In the genomic region with DNA sequence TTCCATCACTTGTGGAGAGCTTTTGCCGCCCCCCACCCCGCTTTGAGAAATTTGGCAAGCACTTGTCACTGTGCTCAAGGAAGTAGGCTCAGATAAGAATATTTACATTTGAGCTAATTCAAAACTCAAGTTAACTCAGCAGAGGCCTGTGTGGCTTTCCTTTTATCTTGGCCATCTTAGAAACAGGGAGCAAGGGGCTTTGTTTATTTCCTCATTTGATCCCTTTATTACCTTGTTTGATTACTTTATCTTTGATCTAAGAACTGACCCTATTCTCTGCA, we compare ENCODE assay signal across 30 mouse cellular contexts. TPM values are rescaled to one million over a fixed set of nuclear protein-coding genes. Genes with fewer than 3 reads are reported as not detected.
A peak's percentile ranks its signal among the peaks of the same experiment; 100 is the strongest.
DNase-seq lines count a peak whose midpoint lies in the region; ATAC-seq and TF ChIP-seq lines count a peak whose summit lies in the region.
"Had no signal": no experiment of that assay in that cellular context is flagged by ENCODE, and none has a peak within 500 bp of the region (broad histone marks: within the 10 kb centered on the region; RNA-seq: fewer than 3 reads in every experiment).

No protein-coding gene starts in this region.

- H3K4me2 ChIP-seq in lung, postnatal 0 days (replicated peaks; ENCODE audit: low read depth, low read length), result no peak overlapping the region
- H3K4me2 ChIP-seq: embryonic facial prominence, embryonic 13.5 days; forebrain, embryonic 12.5 days; forebrain, embryonic 15.5 days; heart, embryonic 12.5 days; heart, embryonic 15.5 days; hindbrain, embryonic 13.5 days had no signal

- TF ChIP-seq EP300 in lung, postnatal 0 days (IDR thresholded peaks at IDR 0.05), result 0 out of 2 replicates have a peak, but pooled peaks have one; percentile 22

- H3K27ac ChIP-seq in lung, postnatal 0 days (ENCODE audit: low read length), result no peak overlapping the region
- peak overlapping the region; percentile 61; the same call in 1 of the 2 replicates for H3K27ac ChIP-seq in bone marrow, adult 2 months (ENCODE audit: control insufficient read depth, insufficient read depth, low read depth, low read length, poor library complexity)
- H3K27ac ChIP-seq in small intestine, adult 2 months (ENCODE audit: insufficient read depth, low read depth, low read length), result 0 out of 2 replicates have a peak overlapping the region, but pooled peaks have one; percentile 9
- H3K27ac ChIP-seq: embryonic facial prominence, embryonic 10.5 days; embryonic facial prominence, embryonic 13.5 days; forebrain, embryonic 12.5 days; forebrain, embryonic 15.5 days; heart, embryonic 15.5 days; hindbrain, embryonic 10.5 days; hindbrain, embryonic 13.5 days had no signal

- no peak for TF ChIP-seq POLR2A in lung, adult 2 months (IDR thresholded peaks at IDR 0.05; ENCODE audit: borderline replicate concordance, extremely low read depth, low read depth, low read length)
- TF ChIP-seq POLR2A in bone marrow, adult 2 months (IDR thresholded peaks at IDR 0.05; ENCODE audit: borderline replicate concordance, control insufficient read depth, low read depth, low read length), result no peak
- TF ChIP-seq POLR2A in small intestine, adult 2 months (IDR thresholded peaks at IDR 0.05; ENCODE audit: low read depth, low read length), result no peak

- no peaks in the 10 kb centered on the region for H3K36me3 ChIP-seq in lung, postnatal 0 days (ENCODE audit: insufficient read depth, low read length)
- no peaks in the 10 kb centered on the region for H3K36me3 ChIP-seq in small intestine, adult 2 months (ENCODE audit: control insufficient read depth, insufficient read depth, low read length)
- H3K36me3 ChIP-seq: embryonic facial prominence, embryonic 10.5 days; embryonic facial prominence, embryonic 13.5 days; forebrain, embryonic 12.5 days; forebrain, embryonic 15.5 days; heart, embryonic 12.5 days; heart, embryonic 15.5 days; hindbrain, embryonic 10.5 days; hindbrain, embryonic 13.5 days had no signal

- H3K4me3 ChIP-seq in lung, postnatal 0 days (ENCODE audit: low read depth, low read length), result no peak overlapping the region
- no peak overlapping the region for H3K4me3 ChIP-seq in lung, adult 2 months (replicated peaks; ENCODE audit: extremely low read depth, low read depth, low read length)
- no peak overlapping the region for H3K4me3 ChIP-seq in bone marrow, adult 2 months (replicated peaks; ENCODE audit: control insufficient read depth, low read depth, low read length)
- no peak overlapping the region for H3K4me3 ChIP-seq in small intestine, adult 2 months (ENCODE audit: low read depth, low read length)
- H3K4me3 ChIP-seq: embryonic facial prominence, embryonic 10.5 days; embryonic facial prominence, embryonic 13.5 days; erythroblast, embryonic 14.5 days; forebrain, embryonic 12.5 days; forebrain, embryonic 15.5 days; heart, embryonic 12.5 days; heart, embryonic 15.5 days; hindbrain, embryonic 10.5 days; hindbrain, embryonic 13.5 days had no signal

- 40% methylated on average over 2 of the region's 2 CpGs for WGBS in lung, postnatal 0 days
- WGBS in lung, adult 2 months, result 29% methylated on average over 2 of the region's 2 CpGs
- 64% methylated on average over 2 of the region's 2 CpGs for WGBS in bone marrow, adult 2 months
- 19% methylated on average over 2 of the region's 2 CpGs for WGBS in small intestine, adult 2 months

- H3K9ac ChIP-seq in lung, postnatal 0 days (replicated peaks; ENCODE audit: low read depth), result no peak overlapping the region
- H3K9ac ChIP-seq: embryonic facial prominence, embryonic 13.5 days; forebrain, embryonic 12.5 days; forebrain, embryonic 15.5 days; heart, embryonic 12.5 days; heart, embryonic 15.5 days; hindbrain, embryonic 13.5 days had no signal

- H3K9me3 ChIP-seq in lung, postnatal 0 days (ENCODE audit: low read length), result no peaks in the 10 kb centered on the region
- H3K9me3 ChIP-seq: embryonic facial prominence, embryonic 10.5 days; forebrain, embryonic 12.5 days; forebrain, embryonic 15.5 days; heart, embryonic 15.5 days; hindbrain, embryonic 10.5 days; hindbrain, embryonic 13.5 days had no signal

- peak; percentile 56 for ATAC-seq in lung, postnatal 0 days
- no peak for ATAC-seq in cerebellum, adult (ENCODE audit: insufficient number of reproducible peaks, low FRiP score, low TSS enrichment)
- ATAC-seq: activated CD4-positive, CD25-positive, alpha-beta regulatory T cell, adult 4 months; CD4-positive, CD25-positive, alpha-beta regulatory T cell, adult 4 months; forebrain, embryonic 15.5 days; hindbrain, embryonic 16.5 days had no signal

- DNase-seq in lung, postnatal 0 days (ENCODE audit: low spot score), result peak; percentile 42
- DNase-seq in lung, adult 2 months, result no peak
- DNase-seq in lung, postnatal 36 days, result peak; percentile 63
- DNase-seq in ovary, postnatal 36 days (ENCODE audit: low spot score), result no peak
- DNase-seq: adrenal gland, adult 8-10 months; adrenal gland, postnatal 25 days; cerebellum, adult 11 months; cerebellum, adult 2 months; cerebellum, postnatal 10 days; cerebellum, postnatal 36 days; embryo, embryonic 11 days; gastrocnemius, postnatal 25 days; heart, adult 18-20 months; heart, postnatal 10 days; heart, postnatal 36 days had no signal

- no peak for TF ChIP-seq CTCF in lung, postnatal 0 days (IDR thresholded peaks at IDR 0.05)
- TF ChIP-seq CTCF in lung, adult 2 months (IDR thresholded peaks at IDR 0.05; ENCODE audit: insufficient read depth, low read length), result no peak
- TF ChIP-seq CTCF in bone marrow, adult 2 months (IDR thresholded peaks at IDR 0.05; ENCODE audit: control insufficient read depth, insufficient read depth, low read length), result no peak
- no peak for TF ChIP-seq CTCF in small intestine, adult 2 months (IDR thresholded peaks at IDR 0.05; ENCODE audit: extremely low read depth, insufficient read length, insufficient replicate concordance, low read depth, low read length)

- no peaks in the 10 kb centered on the region for H3K4me1 ChIP-seq in lung, postnatal 0 days (ENCODE audit: insufficient read depth, low read depth, low read length)
- peaks cover 2% of the 10 kb centered on the region for H3K4me1 ChIP-seq in lung, adult 2 months (ENCODE audit: control insufficient read depth, insufficient read depth, low read length)
- H3K4me1 ChIP-seq in bone marrow, adult 2 months (ENCODE audit: control insufficient read depth, insufficient read depth, low read length), result no peaks in the 10 kb centered on the region; the same call in 1 of the 2 replicates
- peaks cover 10% of the 10 kb centered on the region for H3K4me1 ChIP-seq in small intestine, adult 2 months (ENCODE audit: control insufficient read depth, insufficient read depth, insufficient read length, low read length)
- H3K4me1 ChIP-seq: embryonic facial prominence, embryonic 10.5 days; embryonic facial prominence, embryonic 13.5 days; forebrain, embryonic 12.5 days; forebrain, embryonic 15.5 days; heart, embryonic 12.5 days; heart, embryonic 15.5 days; hindbrain, embryonic 10.5 days; hindbrain, embryonic 13.5 days had no signal

- no peaks in the 10 kb centered on the region for H3K27me3 ChIP-seq in lung, postnatal 0 days (replicated peaks; ENCODE audit: insufficient read depth, low read length)
- no peaks in the 10 kb centered on the region for H3K27me3 ChIP-seq in small intestine, adult 2 months (ENCODE audit: control insufficient read depth, insufficient read depth, low read length)
- H3K27me3 ChIP-seq: embryonic facial prominence, embryonic 13.5 days; forebrain, embryonic 12.5 days; forebrain, embryonic 15.5 days; heart, embryonic 12.5 days; heart, embryonic 15.5 days; hindbrain, embryonic 13.5 days had no signal

RNA-seq across cellular contexts. Expression of a gene that starts 41.0 kb away (rescaled TPM):
- polyA plus RNA-seq in lung, postnatal 0 days (2015; fragmentation: Nextera tagmentation; extraction: Ambion mirVana), result 165 and 171 TPM in 2 replicates
- polyA plus RNA-seq in lung, adult 2 months (2012; rRNA removed), result 90.3 and 94.6 TPM in 2 replicates
- polyA plus RNA-seq in bone marrow, adult 2 months (2011; ENCODE audit: insufficient read depth, insufficient read length, low replicate concordance, missing spikeins), result 69.9 and 85.8 TPM in 2 replicates
- 19.5 and 20.1 TPM in 2 replicates for polyA plus RNA-seq in small intestine, adult 2 months (2012; rRNA removed)

RNA-seq across cellular contexts. Expression of a gene that starts 41.1 kb away (rescaled TPM):
- polyA plus RNA-seq in lung, postnatal 0 days (2015; fragmentation: Nextera tagmentation; extraction: Ambion mirVana), result not detected in 2 replicates
- 0.19 and 0.32 TPM in 2 replicates for polyA plus RNA-seq in lung, adult 2 months (2012; rRNA removed)
- polyA plus RNA-seq in bone marrow, adult 2 months (2011; ENCODE audit: insufficient read depth, insufficient read length, low replicate concordance, missing spikeins), result not detected in 2 replicates
- polyA plus RNA-seq in small intestine, adult 2 months (2012; rRNA removed), result 9.9 and 22.2 TPM in 2 replicates
- polyA plus RNA-seq: activated CD4-positive, CD25-positive, alpha-beta regulatory T cell, adult 4 months; CD4-positive, CD25-positive, alpha-beta regulatory T cell, adult 4 months; erythroblast, embryonic 14.5 days; heart, embryonic 12.5 days; heart, embryonic 15.5 days had no signal

Comparison
In these comparisons a context has a peak if more than half of its experiments do, and no peak if none do; other contexts are left out.
1. DNase-seq: peak in lung, postnatal 0 days (single experiment) and lung, postnatal 36 days (single experiment); none in lung, adult 2 months (single experiment) and ovary, postnatal 36 days (single experiment).